Comparison of ENCODE assay signal across 7 mouse cellular contexts in the genomic region with DNA sequence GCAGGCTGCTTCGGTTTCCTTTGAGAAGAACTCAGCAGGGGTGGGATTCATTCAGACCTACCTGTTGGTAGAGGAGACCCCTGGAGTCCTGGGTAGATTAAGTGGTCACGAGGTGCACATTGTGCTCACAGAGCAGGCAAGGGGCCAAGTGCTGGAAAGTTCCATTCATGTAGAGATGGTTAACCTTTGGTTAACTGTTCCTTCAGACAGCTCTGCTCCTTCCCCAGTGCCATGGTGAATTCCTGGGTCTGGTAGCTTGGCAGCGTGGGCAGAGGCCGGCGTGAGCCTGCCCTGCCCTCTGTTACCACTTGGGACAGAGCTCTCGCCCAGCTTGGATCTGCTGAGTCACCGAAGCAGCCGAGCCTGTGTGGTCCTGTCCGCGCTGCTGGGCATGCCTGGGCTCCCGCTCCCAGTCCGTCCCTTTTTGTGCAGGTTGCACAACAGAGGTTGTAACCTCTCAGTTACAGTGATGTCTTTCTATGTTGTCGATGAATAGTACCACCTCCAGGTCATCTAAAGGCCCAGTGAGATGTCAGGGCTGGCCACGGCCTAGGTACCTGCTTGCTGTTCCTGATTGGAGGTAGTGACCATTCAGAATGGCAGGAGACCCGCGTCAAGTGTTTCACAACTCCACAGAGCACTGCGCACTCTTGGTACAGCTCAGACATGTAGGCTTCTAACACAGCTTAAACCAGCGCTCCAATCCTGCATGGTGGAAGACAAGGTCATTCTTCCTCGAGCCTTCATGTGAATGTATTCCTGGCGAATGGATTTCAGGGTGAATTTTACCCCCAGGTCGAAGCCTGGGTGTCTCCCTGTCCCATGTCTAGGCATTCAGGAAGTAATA. TPM values are rescaled to one million over a fixed set of nuclear protein-coding genes. Genes with fewer than 3 reads are reported as not detected.
DNase-seq lines count a peak whose midpoint lies in the region; ATAC-seq and TF ChIP-seq lines count a peak whose summit lies in the region.

No protein-coding gene starts in this region.

- intact Hi-C loops in left cerebral cortex, postnatal 14 days (cut with DNase I), result no loop called here

- DNase-seq in right cerebral cortex, postnatal 10 days (ENCODE audit: low spot score in 2 of 2), result peak; percentile 48 to 52
- DNase-seq in right cerebral cortex, adult 2 months (ENCODE audit: low spot score in 2 of 2), result no peak
- peak; percentile 80 for DNase-seq in brain, embryonic 14.5 days (ENCODE audit: low read depth)
- DNase-seq in liver, embryonic 11.5 days (ENCODE audit: low spot score), result no peak
- no peak for DNase-seq in left cerebral cortex, postnatal 14 days (ENCODE audit: low spot score in 2 of 2)

- H3K9me3 ChIP-seq in heart, embryonic 14.5 days (ENCODE audit: control insufficient read depth, low read length), result no peaks in the 10 kb centered on the region
- no peaks in the 10 kb centered on the region for H3K9me3 ChIP-seq in liver, embryonic 11.5 days (ENCODE audit: control insufficient read depth, low read length)
- H3K9me3 ChIP-seq in neural tube, embryonic 14.5 days (ENCODE audit: control insufficient read depth, low read length), result no peaks in the 10 kb centered on the region

- 0 out of 2 replicates have a peak, but pooled peaks have one; percentile 37 for ATAC-seq in heart, embryonic 14.5 days (ENCODE audit: insufficient number of reproducible peaks, insufficient read depth, low FRiP score, low read depth)
- ATAC-seq in liver, embryonic 11.5 days (replicated peaks; ENCODE audit: low FRiP score), result 0 out of 2 replicates have a peak, but pooled peaks have one; percentile 18
- peak; percentile 44; the same call in 1 of the 2 replicates for ATAC-seq in neural tube, embryonic 14.5 days (ENCODE audit: low read depth)

- H3K27me3 ChIP-seq in heart, embryonic 14.5 days (ENCODE audit: control insufficient read depth, insufficient read depth, low read length), result no peaks in the 10 kb centered on the region
- no peaks in the 10 kb centered on the region for H3K27me3 ChIP-seq in liver, embryonic 11.5 days (replicated peaks; ENCODE audit: control insufficient read depth, insufficient read depth, low read length)
- no peaks in the 10 kb centered on the region for H3K27me3 ChIP-seq in neural tube, embryonic 14.5 days (ENCODE audit: control insufficient read depth, insufficient read depth, low read length)

- H3K27ac ChIP-seq in heart, embryonic 14.5 days (replicated peaks in 1 of 2; ENCODE audit: control insufficient read depth in 1 of 2, insufficient read depth in 1 of 2, low read depth in 2 of 2, low read length in 2 of 2), result no peak overlapping the region
- H3K27ac ChIP-seq in liver, embryonic 11.5 days (ENCODE audit: low read depth, low read length), result no peak overlapping the region
- H3K27ac ChIP-seq in neural tube, embryonic 14.5 days (ENCODE audit: low read depth, low read length), result no peak overlapping the region

- H3K4me2 ChIP-seq in heart, embryonic 14.5 days (ENCODE audit: low read length), result no peak overlapping the region
- no peak overlapping the region for H3K4me2 ChIP-seq in liver, embryonic 11.5 days
- no peak overlapping the region for H3K4me2 ChIP-seq in neural tube, embryonic 14.5 days (ENCODE audit: low read depth, low read length)

- no peak overlapping the region for H3K9ac ChIP-seq in heart, embryonic 14.5 days (ENCODE audit: low read length)
- no peak overlapping the region for H3K9ac ChIP-seq in liver, embryonic 11.5 days (ENCODE audit: low read depth, low read length)
- no peak overlapping the region for H3K9ac ChIP-seq in neural tube, embryonic 14.5 days (replicated peaks; ENCODE audit: low read depth, low read length)

- peak; percentile 11; the same call in 1 of the 2 replicates for TF ChIP-seq CTCF in brain, embryonic 14.5 days (IDR thresholded peaks at IDR 0.05; ENCODE audit: borderline replicate concordance, extremely low read depth, insufficient read depth, insufficient read length)

- H3K4me3 ChIP-seq in heart, embryonic 14.5 days (ENCODE audit: control insufficient read depth in 1 of 2, insufficient read depth in 1 of 2, low read depth in 1 of 2, low read length in 2 of 2), result no peak overlapping the region
- H3K4me3 ChIP-seq in liver, embryonic 11.5 days (ENCODE audit: low read depth, low read length), result no peak overlapping the region
- H3K4me3 ChIP-seq in neural tube, embryonic 14.5 days (ENCODE audit: low read depth, low read length), result no peak overlapping the region

- H3K4me1 ChIP-seq in heart, embryonic 14.5 days (ENCODE audit: control insufficient read depth in 2 of 2, insufficient read depth in 2 of 2, low read length in 2 of 2), result peaks cover 7 to 12% of the 10 kb centered on the region in 2 experiments
- H3K4me1 ChIP-seq in liver, embryonic 11.5 days (replicated peaks; ENCODE audit: control insufficient read depth, insufficient read depth, low read length), result no peaks in the 10 kb centered on the region
- H3K4me1 ChIP-seq in neural tube, embryonic 14.5 days (ENCODE audit: control insufficient read depth, insufficient read depth, low read length), result no peaks in the 10 kb centered on the region

- TF ChIP-seq POLR2A in brain, embryonic 14.5 days (IDR thresholded peaks at IDR 0.05; ENCODE audit: borderline replicate concordance, extremely low read depth, insufficient read depth, insufficient read length, poor library complexity, severe bottlenecking), result no peak

- 77% methylated on average over 21 of the region's 21 CpGs for WGBS in heart, embryonic 14.5 days
- WGBS in liver, embryonic 11.5 days, result 68% methylated on average over 21 of the region's 21 CpGs
- WGBS in neural tube, embryonic 14.5 days, result 67% methylated on average over 21 of the region's 21 CpGs

- no peaks in the 10 kb centered on the region for H3K36me3 ChIP-seq in heart, embryonic 14.5 days (ENCODE audit: control insufficient read depth, insufficient read depth, low read length)
- no peaks in the 10 kb centered on the region for H3K36me3 ChIP-seq in liver, embryonic 11.5 days (ENCODE audit: control insufficient read depth, insufficient read depth, low read length)
- H3K36me3 ChIP-seq in neural tube, embryonic 14.5 days (ENCODE audit: control insufficient read depth, insufficient read depth, low read length), result no peaks in the 10 kb centered on the region

RNA-seq across cellular contexts. Expression of gene Arntl, which starts 53.3 kb away (rescaled TPM):
- 15.1 and 16.6 TPM in 2 replicates for polyA plus RNA-seq in brain, embryonic 14.5 days (2012; rRNA removed)
- 7.7 and 8.4 TPM in 2 replicates for polyA plus RNA-seq in heart, embryonic 14.5 days (2014; fragmentation: Nextera tagmentation; extraction: Ambion mirVana)
- 8.4 and 9.5 TPM in 2 replicates for polyA plus RNA-seq in liver, embryonic 11.5 days (2014; fragmentation: Nextera tagmentation; extraction: Ambion mirVana)
- 15.1 and 15.7 TPM in 2 replicates for polyA plus RNA-seq in neural tube, embryonic 14.5 days (2014; fragmentation: Nextera tagmentation; extraction: Ambion mirVana)
- 10 to 100 TPM; 29.9 to 33.2 TPM for total RNA-seq in left cerebral cortex, postnatal 14 days (2021)

Comparison
In these comparisons a context has a peak if more than half of its experiments do, and no peak if none do; other contexts are left out.
1. DNase-seq: peak in right cerebral cortex, postnatal 10 days (2 of 2) and brain, embryonic 14.5 days (single experiment); none in right cerebral cortex, adult 2 months (0 of 2), liver, embryonic 11.5 days (single experiment) and left cerebral cortex, postnatal 14 days (0 of 2).
2. Peak in every context shown above with its lines, with median percentiles within 50 percentile points of each other: ATAC-seq.